ENCODE assay signal across 14 mouse cellular contexts in the genomic region with DNA sequence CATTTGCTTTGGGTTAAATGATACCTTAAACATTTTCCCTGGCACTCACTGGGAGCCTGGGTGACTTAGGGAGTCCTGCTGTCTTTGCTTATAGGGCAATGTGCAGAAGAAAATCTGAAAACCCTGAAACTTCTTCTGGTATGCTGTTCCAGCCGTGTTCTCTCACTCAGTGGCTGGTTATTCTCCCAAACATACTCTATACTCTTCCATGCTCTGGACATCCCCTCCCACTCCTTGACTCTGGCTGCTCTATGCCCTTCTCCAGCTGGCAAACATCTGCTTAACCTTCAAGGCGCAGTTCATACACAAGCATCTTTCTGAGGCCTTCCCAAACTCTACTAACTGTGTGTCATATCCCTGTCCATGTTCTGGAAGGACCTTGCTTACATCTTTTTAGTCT.
DNase-seq lines count a peak whose midpoint lies in the region; ATAC-seq and TF ChIP-seq lines count a peak whose summit lies in the region.
"Had no signal": no experiment of that assay in that cellular context is flagged by ENCODE, and none has a peak within 500 bp of the region (broad histone marks: within the 10 kb centered on the region; RNA-seq: fewer than 3 reads in every experiment).

No protein-coding gene starts in this region.

- peak overlapping the region; percentile 73; the same call in 1 of the 2 replicates for H3K27ac ChIP-seq in embryonic facial prominence, embryonic 12.5 days
- H3K27ac ChIP-seq in embryonic facial prominence, embryonic 10.5 days (replicated peaks), result no peak overlapping the region
- H3K27ac ChIP-seq in lung, embryonic 14.5 days (ENCODE audit: low read depth), result peak overlapping the region; percentile 86; the same call in 1 of the 2 replicates
- peak overlapping the region; percentile 82 for H3K27ac ChIP-seq in intestine, embryonic 16.5 days (ENCODE audit: low read length)
- no peak overlapping the region for H3K27ac ChIP-seq in neural tube, embryonic 13.5 days (replicated peaks)
- H3K27ac ChIP-seq in forebrain, postnatal 0 days (ENCODE audit: low read depth, low read length), result no peak overlapping the region
- H3K27ac ChIP-seq: liver, embryonic 15.5 days had no signal

- H3K27me3 ChIP-seq in embryonic facial prominence, embryonic 12.5 days, result 0 out of 2 replicates have a peak, but pooled peaks cover 2% of the 10 kb centered on the region
- no peaks in the 10 kb centered on the region for H3K27me3 ChIP-seq in embryonic facial prominence, embryonic 10.5 days (replicated peaks; ENCODE audit: low read depth, poor library complexity, severe bottlenecking)
- H3K27me3 ChIP-seq in lung, embryonic 14.5 days (ENCODE audit: insufficient read depth, low read length), result no peaks in the 10 kb centered on the region
- H3K27me3 ChIP-seq in intestine, embryonic 16.5 days (replicated peaks; ENCODE audit: control insufficient read depth, insufficient read depth, low read length), result no peaks in the 10 kb centered on the region
- H3K27me3 ChIP-seq in neural tube, embryonic 13.5 days, result no peaks in the 10 kb centered on the region
- H3K27me3 ChIP-seq in forebrain, postnatal 0 days (ENCODE audit: insufficient read depth, low read length), result no peaks in the 10 kb centered on the region
- H3K27me3 ChIP-seq: heart, embryonic 13.5 days; liver, embryonic 15.5 days had no signal

- 72% methylated on average over 2 of the region's 2 CpGs for WGBS in embryonic facial prominence, embryonic 12.5 days
- 73% methylated on average over 2 of the region's 2 CpGs for WGBS in embryonic facial prominence, embryonic 10.5 days
- WGBS in lung, embryonic 14.5 days, result 40% methylated on average over 2 of the region's 2 CpGs
- 56% methylated on average over 2 of the region's 2 CpGs for WGBS in intestine, embryonic 16.5 days
- 66% methylated on average over 2 of the region's 2 CpGs for WGBS in neural tube, embryonic 13.5 days
- 89% methylated on average over 2 of the region's 2 CpGs for WGBS in forebrain, postnatal 0 days

- ATAC-seq in embryonic facial prominence, embryonic 12.5 days (ENCODE audit: insufficient number of reproducible peaks, insufficient read depth, low FRiP score, low TSS enrichment), result no peak
- ATAC-seq in lung, embryonic 14.5 days (ENCODE audit: insufficient read depth), result peak; percentile 64; the same call in 1 of the 2 replicates
- peak; percentile 45 for ATAC-seq in intestine, embryonic 16.5 days
- no peak for ATAC-seq in neural tube, embryonic 13.5 days (ENCODE audit: low read depth)
- no peak for ATAC-seq in forebrain, postnatal 0 days
- ATAC-seq: activated CD4-positive, CD25-positive, alpha-beta regulatory T cell, adult 4 months had no signal

- no peaks in the 10 kb centered on the region for H3K36me3 ChIP-seq in embryonic facial prominence, embryonic 12.5 days
- no peaks in the 10 kb centered on the region for H3K36me3 ChIP-seq in embryonic facial prominence, embryonic 10.5 days (replicated peaks)
- H3K36me3 ChIP-seq in lung, embryonic 14.5 days (ENCODE audit: insufficient read depth), result no peaks in the 10 kb centered on the region
- no peaks in the 10 kb centered on the region for H3K36me3 ChIP-seq in intestine, embryonic 16.5 days (ENCODE audit: control insufficient read depth, insufficient read depth, low read length)
- no peaks in the 10 kb centered on the region for H3K36me3 ChIP-seq in neural tube, embryonic 13.5 days
- H3K36me3 ChIP-seq in forebrain, postnatal 0 days (ENCODE audit: insufficient read depth), result no peaks in the 10 kb centered on the region
- H3K36me3 ChIP-seq: forebrain, embryonic 10.5 days; heart, embryonic 13.5 days; liver, embryonic 15.5 days had no signal

- H3K9me3 ChIP-seq in embryonic facial prominence, embryonic 12.5 days, result no peaks in the 10 kb centered on the region
- no peaks in the 10 kb centered on the region for H3K9me3 ChIP-seq in embryonic facial prominence, embryonic 10.5 days
- H3K9me3 ChIP-seq in lung, embryonic 14.5 days (ENCODE audit: low read depth, low read length), result no peaks in the 10 kb centered on the region
- H3K9me3 ChIP-seq in intestine, embryonic 16.5 days (ENCODE audit: control insufficient read depth, low read length), result no peaks in the 10 kb centered on the region
- H3K9me3 ChIP-seq in neural tube, embryonic 13.5 days, result no peaks in the 10 kb centered on the region
- no peaks in the 10 kb centered on the region for H3K9me3 ChIP-seq in forebrain, postnatal 0 days (ENCODE audit: low read length)
- H3K9me3 ChIP-seq: forebrain, embryonic 10.5 days; heart, embryonic 13.5 days; liver, embryonic 15.5 days had no signal

- H3K9ac ChIP-seq in embryonic facial prominence, embryonic 12.5 days, result no peak overlapping the region
- H3K9ac ChIP-seq in lung, embryonic 14.5 days, result no peak overlapping the region
- no peak overlapping the region for H3K9ac ChIP-seq in intestine, embryonic 16.5 days (ENCODE audit: low read depth, low read length)
- no peak overlapping the region for H3K9ac ChIP-seq in neural tube, embryonic 13.5 days
- no peak overlapping the region for H3K9ac ChIP-seq in forebrain, postnatal 0 days
- H3K9ac ChIP-seq: liver, embryonic 15.5 days had no signal

- H3K4me3 ChIP-seq in embryonic facial prominence, embryonic 12.5 days, result no peak overlapping the region
- no peak overlapping the region for H3K4me3 ChIP-seq in embryonic facial prominence, embryonic 10.5 days
- H3K4me3 ChIP-seq in lung, embryonic 14.5 days (ENCODE audit: low read depth, low read length), result no peak overlapping the region
- no peak overlapping the region for H3K4me3 ChIP-seq in intestine, embryonic 16.5 days (ENCODE audit: low read length)
- no peak overlapping the region for H3K4me3 ChIP-seq in neural tube, embryonic 13.5 days
- no peak overlapping the region for H3K4me3 ChIP-seq in forebrain, postnatal 0 days (ENCODE audit: low read depth, low read length)
- H3K4me3 ChIP-seq: forebrain, embryonic 10.5 days; heart, embryonic 13.5 days; liver, embryonic 15.5 days had no signal

- peaks cover 24% of the 10 kb centered on the region for H3K4me1 ChIP-seq in embryonic facial prominence, embryonic 12.5 days
- H3K4me1 ChIP-seq in embryonic facial prominence, embryonic 10.5 days, result peaks cover 27% of the 10 kb centered on the region
- H3K4me1 ChIP-seq in lung, embryonic 14.5 days (ENCODE audit: insufficient read depth), result peaks cover 17% of the 10 kb centered on the region
- peaks cover 13% of the 10 kb centered on the region for H3K4me1 ChIP-seq in intestine, embryonic 16.5 days (ENCODE audit: control insufficient read depth, insufficient read depth, low read length)
- H3K4me1 ChIP-seq in neural tube, embryonic 13.5 days (replicated peaks), result peaks cover 20% of the 10 kb centered on the region
- no peaks in the 10 kb centered on the region for H3K4me1 ChIP-seq in forebrain, postnatal 0 days (ENCODE audit: insufficient read depth)
- H3K4me1 ChIP-seq: liver, embryonic 15.5 days had no signal

- no peak overlapping the region for H3K4me2 ChIP-seq in embryonic facial prominence, embryonic 12.5 days (replicated peaks)
- no peak overlapping the region for H3K4me2 ChIP-seq in lung, embryonic 14.5 days
- H3K4me2 ChIP-seq in intestine, embryonic 16.5 days (ENCODE audit: low read depth, low read length), result no peak overlapping the region
- H3K4me2 ChIP-seq in neural tube, embryonic 13.5 days, result peak overlapping the region; percentile 36; the same call in 1 of the 2 replicates
- no peak overlapping the region for H3K4me2 ChIP-seq in forebrain, postnatal 0 days (ENCODE audit: low read depth)
- H3K4me2 ChIP-seq: heart, embryonic 13.5 days; liver, embryonic 15.5 days had no signal

- DNase-seq in embryonic facial prominence, embryonic 10.5 days (ENCODE audit: low spot score), result no peak
- peak; percentile 60 for DNase-seq in lung, embryonic 14.5 days
- DNase-seq in lung, adult 18-20 months, result no peak
- no peak for DNase-seq in urinary bladder, postnatal 4 days (ENCODE audit: low spot score in 2 of 2)
- no peak for DNase-seq in forebrain, postnatal 0 days
- DNase-seq: cerebellum, adult 9-10 months; right cerebral cortex, adult 18-20 months had no signal

- TF ChIP-seq CTCF in lung, embryonic 14.5 days (IDR thresholded peaks at IDR 0.05; ENCODE audit: low read depth), result no peak
- no peak for TF ChIP-seq CTCF in forebrain, postnatal 0 days (IDR thresholded peaks at IDR 0.05; ENCODE audit: low read depth)

Comparison
In these comparisons a context has a peak if more than half of its experiments do, and no peak if none do; other contexts are left out.
1. H3K27ac ChIP-seq: peak in embryonic facial prominence, embryonic 12.5 days (single experiment), lung, embryonic 14.5 days (single experiment) and intestine, embryonic 16.5 days (single experiment); none in embryonic facial prominence, embryonic 10.5 days (single experiment), neural tube, embryonic 13.5 days (single experiment) and forebrain, postnatal 0 days (single experiment).
2. ATAC-seq: peak in lung, embryonic 14.5 days (single experiment) and intestine, embryonic 16.5 days (single experiment); none in embryonic facial prominence, embryonic 12.5 days (single experiment), neural tube, embryonic 13.5 days (single experiment) and forebrain, postnatal 0 days (single experiment).